Mouse (Mus musculus) B cell, adult 2 months (primary cell): ENCODE measurements around the gene F11r.

ENCODE experiments used
- DNase-seq, 2 experiments: peaks; one replicate each; pipeline ENCODE4 v3.0.0; 2022

Gene F11r

DNA sequence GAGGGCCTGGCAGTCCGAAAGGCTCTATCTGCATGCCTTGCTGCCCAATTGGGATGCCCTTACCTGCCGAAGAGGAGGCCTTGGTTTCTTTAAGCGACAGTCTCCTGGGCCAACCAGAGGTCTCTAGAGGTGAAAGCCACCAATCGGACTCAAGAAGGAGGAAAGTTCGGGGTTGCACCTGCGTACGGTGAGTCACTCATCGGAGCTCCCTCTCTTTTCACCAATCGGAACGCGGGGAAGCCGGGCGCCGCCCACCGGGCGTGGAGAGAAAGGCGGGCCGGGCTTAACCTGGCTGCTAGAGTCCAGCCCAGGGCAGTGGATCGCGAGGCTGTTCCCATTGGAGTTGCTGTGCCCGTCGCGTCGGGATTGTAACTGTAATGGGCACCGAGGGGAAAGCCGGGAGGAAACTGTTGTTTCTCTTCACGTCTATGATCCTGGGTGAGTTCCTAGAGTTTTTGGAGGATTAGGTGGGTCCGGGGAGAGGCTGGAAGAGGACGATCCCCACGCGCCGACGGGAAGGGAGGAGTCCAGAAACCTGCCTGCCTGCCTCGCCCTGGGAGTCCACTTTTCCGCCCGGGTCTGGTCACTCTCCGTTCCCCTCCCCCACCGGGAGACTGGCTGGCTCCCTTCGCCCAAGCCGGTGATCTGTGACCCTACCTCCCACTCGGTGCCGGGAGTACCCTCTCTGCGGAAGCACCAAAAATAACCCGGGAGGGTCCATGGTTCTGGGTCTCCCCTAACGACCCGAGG lies at the start of gene F11r:
TSS of gene F11r (plus strand) at position 272 of the 750 bp plus-strand sequence.
- DNase-seq, result peak; percentile 83 to 86

DNA sequence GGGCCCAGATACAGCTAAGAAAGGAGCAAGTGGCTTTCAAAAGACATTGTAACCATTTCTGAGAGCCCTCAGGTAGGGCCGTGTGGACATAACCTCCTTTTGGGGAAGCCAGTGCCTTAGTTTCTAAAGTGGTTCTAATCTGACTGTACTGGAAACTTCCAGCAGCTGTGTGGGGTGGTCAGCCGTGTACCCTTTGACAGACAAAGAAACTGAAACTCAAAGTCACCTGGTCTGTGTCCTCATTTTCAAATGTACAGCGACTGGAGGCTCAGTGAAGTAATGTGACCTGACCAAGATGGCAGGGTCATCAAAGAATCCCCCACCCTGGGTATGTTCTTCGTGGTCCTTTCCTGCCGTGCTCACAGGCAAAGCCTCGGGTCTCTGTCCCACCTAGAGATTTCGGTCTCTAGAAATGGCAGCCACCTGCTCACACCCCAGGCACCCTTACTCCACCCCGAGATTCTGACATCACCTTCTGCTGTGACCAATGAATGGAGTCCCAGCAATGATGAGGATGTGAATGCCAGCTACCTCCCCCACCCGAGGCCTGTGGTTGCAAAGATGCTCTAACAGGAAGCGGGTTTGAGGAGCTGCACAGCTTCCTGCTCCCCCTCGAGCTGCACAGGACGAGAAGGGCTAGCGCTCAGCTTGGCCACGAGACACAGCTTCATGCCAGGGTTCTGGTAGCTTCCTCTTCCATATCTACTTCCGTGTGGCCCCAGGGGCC lies 48.8 kb upstream of the F11r start, which contains the start of gene Arhgap30:
TSS of gene Arhgap30 (plus strand) at position 579 of the 727 bp plus-strand sequence.
- DNase-seq, result peak; percentile 93 to 96

DNA sequence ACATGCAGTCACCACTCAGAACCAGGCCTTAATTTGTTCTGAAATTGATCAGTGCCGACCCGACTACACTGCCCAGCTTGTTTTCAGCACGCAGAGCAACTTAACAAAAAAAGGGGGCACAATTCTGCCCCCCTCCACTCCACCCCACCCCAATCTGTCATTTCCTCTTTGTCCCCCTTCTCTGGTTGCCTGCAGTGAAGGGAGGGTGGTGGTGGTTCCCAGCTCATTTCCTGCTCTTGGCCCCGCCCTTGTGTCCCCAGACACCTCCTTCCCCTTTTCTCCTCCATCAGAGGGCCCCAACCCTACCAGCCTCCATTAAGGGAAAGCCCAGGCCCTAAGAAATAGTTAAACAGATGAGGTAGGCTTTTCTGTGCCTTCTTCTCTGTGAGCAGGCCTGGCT lies 47.2 kb upstream of the F11r start:
- DNase-seq, result peak; percentile 87 to 91

DNA sequence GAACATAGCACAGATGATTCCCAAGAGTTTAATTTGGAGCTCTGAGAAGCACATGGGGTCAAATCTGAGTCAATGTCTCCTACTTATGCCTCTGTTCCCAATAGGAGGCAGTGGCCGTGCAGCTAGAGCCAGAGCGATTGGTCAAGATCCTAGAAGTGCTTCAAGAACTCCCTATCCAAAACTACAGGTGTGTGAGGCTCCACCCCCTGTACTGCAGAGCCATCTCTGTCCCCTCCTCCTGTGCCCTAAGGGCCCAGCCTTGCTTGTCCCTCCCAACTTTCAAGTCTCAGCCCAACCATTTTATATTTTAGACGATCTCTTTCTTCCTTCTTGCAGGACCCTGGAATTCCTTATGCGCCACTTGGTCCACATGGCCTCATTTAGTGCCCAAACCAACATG lies 35.5 kb upstream of the F11r start:
- DNase-seq, result no peak

DNA sequence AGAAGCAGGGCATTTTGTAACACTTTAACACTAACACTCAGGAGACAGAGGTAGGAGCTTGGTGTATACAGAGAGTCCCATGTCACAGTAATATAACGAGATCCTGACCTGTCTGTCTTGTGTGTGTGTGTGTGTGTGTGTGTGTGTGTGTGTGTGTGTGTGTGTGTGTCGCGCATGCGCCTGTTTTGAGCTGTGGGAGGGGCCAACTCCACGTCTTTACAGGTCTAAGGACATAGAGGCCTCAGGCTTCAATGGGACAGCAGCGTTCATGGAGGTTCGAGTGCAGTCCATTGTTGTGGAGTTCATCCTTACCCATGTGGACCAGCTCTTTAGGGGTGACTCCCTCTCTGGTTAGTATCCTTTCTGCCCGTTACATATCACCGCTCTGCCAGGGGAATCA lies 34.3 kb upstream of the F11r start:
- DNase-seq, result no peak

DNA sequence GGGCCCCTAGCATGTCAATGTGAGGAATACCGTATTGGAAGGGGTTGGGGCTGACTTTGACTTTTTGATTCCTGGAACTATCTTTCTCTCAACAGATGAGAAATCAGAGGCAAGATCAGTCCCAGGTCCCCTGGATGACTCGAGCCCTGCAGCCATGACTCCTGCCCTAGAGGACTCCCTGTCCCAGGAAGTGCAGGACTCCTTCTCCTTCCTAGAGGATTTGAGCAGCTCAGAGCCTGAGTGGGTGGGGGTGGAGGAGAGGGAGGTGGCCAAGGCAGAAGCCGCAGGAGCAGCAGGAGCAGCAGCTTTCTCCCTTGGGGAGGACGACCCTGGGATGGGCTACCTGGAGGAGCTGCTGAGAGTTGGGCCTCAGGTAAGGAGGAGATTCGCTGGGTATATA lies 30.1 kb upstream of the F11r start:
- DNase-seq, result no peak

DNA sequence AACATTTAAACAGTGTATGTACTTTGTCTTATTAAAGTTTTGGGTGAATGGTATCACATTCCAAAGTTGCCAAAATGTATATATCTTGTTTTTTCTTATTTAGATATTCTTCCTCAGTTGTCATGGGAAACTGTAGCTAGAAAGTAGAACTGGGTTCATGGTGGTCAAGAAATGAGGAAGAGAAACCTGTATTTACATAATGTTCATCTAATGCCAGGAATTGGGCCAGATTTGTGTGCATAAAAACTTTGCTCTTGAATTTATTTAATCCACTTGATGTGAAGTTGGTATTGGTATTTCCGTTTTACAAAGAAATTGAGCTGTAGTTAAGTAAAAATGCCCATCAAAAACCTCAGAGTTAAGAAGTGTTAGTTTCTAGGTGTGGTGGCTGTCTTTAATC lies 27.1 kb upstream of the F11r start:
- peak; percentile 24 to 42 for DNase-seq

DNA sequence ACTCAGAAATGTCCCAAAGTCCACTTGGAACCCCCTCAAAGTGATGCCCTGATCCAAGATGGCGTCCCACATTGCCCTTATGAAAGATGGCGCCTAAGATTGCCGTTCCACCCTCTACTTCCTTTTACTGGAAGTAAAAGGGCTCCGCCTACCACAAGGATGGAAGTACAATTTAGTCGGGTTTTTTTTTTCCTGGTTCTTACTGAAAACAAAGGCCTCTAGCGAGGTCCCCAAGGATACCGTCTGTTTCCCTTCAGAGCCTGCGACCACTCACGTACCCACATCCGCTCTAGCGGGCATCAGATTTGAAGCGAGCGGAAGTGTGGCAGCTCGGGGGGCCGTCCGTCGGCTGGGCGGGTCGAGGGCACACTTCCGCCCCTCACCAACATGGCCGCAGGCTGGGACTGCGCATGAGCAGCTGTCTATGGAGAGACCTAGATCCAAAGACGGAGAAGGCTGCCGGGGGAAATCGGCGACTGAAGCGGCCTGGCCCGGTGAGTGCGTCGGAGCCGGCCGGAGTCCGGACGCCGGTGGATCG lies 26.3 kb upstream of the F11r start, which contains the start of gene Usf1:
TSS of gene Usf1 (plus strand) at position 367 of the 538 bp plus-strand sequence.
- DNase-seq, result peak; percentile 96 to 97

DNA sequence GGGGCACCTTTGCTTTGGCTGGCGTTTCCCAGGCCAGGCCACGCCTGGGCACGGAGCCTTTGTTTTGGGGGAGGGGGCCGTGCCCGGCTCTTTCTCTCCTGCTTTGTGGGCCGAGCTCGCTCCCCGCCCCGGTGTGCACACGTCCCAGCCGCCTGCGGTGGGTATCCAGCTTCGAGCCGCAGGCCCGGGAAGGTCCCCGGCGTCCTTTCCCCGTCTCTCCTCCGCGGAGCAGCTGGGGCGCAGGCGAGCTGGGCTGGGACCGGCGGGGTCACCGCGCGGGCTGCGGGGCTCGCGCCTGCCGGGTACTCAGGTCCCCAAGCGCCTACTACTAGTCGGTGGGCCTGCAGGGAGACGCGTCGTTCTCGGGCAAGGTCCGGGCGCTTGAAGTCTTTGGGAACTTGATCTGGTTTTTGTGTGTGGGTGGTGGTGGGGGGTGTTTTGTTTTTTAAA lies 25.8 kb upstream of the F11r start:
- no peak for DNase-seq

DNA sequence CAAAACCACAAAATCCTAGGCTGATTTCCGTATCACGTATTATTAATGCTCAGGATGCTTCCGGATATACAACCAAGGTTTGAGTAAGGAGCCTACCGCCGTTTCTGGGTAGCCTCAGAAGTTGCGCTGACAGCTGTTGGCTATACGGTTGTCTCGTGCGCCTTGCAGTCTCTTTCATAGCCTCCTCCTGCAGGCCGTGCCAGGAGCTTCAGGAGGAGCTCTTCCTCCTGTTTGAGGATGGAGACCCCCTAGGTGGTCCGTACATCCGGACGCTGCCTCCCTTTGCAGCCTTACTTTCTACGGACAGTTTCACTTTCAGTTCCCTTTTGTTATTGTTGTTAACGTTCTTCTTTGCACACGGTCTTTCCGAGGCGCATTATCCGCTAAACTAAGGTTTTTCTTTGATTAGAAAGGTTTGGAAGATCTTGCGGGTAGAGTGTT lies 25.3 kb upstream of the F11r start:
- peak; percentile 75 to 79 for DNase-seq

DNA sequence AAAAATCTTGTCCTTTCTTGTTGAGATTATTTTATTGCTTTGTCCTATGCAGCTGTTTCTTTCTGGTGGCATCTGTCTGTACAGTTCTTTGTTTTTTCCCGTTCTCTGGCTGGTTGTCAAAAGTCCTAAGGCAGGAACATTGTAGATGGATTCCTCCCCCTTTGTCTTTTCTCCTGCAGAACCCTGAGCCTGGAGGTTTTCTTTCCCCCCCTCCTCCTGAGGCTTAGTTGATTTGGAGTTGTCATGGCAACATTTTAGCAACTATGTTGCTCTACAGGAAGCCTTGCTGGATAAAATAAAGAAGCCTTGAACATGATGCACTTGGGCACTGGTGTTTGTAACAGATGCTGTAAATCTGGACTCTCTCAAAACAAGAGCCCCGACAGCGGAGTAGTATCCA lies 24.9 kb upstream of the F11r start:
- peak; percentile 43 to 46 for DNase-seq

DNA sequence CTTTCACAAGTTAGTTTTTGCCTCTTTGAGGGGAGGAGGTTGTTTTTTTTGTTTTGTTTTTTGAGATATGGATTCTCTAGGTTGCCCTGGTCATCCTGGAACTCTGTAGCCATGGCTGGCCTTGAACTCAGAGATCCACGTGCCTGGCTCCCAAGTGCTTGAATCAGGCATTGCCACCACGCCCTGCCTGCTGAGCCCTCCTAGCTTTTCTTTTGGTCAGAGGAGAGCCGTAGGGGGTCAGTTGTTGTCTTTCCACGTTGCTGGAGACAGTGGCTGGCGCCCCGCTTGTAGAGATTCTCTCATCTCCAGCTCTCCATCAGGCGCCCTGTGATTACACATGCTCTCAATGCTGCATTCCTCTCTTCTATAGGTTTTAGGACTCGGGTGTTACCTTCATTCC lies 23.7 kb upstream of the F11r start:
- DNase-seq, result no peak

DNA sequence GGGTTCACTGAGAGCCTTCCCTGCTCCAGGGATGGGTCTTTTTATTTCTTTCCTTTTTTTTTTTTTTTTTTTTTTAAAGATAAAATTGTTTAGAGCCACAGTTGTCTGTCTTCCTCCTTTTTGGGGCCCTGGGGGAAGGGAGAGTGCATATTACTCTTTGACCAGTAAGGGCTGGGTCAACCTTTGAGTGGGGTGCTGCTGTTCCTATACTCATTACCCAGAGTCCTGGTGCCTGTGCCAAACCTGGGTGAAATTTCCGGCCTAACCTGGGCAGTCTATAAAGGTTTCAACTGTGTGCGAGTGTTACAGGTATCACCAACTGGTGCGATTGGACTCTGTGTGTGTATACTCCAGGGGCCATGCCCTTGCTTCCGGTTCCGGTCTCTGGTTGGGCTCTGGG lies 18.7 kb upstream of the F11r start, which contains the start of gene Tstd1:
TSS of gene Tstd1 (plus strand) at position 213 of the 400 bp plus-strand sequence.
- DNase-seq, result peak; percentile 25 to 45

DNA sequence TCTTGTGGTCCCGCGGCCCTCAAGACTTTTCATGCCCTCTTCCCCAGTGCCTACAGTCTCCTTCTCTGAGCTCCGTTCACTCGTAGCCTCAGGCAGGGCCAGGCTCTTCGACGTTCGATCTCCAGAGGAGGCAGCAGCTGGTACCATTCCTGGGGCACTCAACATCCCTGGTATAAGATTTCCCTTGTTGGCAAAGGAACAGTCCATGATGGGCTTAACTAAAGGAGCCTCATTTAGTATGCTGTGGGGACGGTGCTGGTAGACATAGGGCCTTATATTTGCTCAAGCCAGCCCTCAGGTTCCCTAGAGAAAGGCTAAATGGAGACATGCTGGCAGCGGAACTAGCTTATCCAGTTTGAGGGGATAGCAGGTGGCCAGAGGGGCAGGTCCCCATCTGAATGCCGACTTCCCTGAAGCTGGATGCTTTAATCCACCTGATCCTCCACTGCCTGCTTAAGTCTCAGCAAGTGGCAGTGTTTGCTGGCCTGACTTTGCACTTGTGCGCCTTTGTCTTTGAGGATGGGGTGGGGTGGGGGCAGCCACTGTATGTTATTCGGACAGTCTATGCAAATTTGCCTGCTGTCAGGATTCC lies 17.9 kb upstream of the F11r start:
- DNase-seq, result no peak

DNA sequence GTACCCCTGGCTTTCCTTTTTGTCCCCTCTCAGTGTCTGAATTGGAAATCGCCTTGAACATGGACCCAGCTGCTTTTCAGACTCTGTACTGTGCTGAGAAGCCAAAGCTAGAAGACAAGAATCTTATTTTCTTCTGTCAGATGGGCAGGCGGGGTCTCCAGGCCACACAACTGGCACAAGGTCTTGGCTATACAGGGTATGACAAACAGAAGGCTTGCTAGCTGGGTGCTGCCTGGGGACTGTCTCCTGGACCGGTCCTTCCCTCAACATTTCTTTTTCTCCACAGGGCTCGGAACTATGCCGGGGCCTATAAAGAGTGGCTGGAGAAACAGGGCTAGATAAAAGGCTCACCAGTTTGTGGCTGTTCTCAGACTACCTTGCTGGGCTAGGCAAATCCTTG lies 17.4 kb upstream of the F11r start:
- DNase-seq, result no peak

DNA sequence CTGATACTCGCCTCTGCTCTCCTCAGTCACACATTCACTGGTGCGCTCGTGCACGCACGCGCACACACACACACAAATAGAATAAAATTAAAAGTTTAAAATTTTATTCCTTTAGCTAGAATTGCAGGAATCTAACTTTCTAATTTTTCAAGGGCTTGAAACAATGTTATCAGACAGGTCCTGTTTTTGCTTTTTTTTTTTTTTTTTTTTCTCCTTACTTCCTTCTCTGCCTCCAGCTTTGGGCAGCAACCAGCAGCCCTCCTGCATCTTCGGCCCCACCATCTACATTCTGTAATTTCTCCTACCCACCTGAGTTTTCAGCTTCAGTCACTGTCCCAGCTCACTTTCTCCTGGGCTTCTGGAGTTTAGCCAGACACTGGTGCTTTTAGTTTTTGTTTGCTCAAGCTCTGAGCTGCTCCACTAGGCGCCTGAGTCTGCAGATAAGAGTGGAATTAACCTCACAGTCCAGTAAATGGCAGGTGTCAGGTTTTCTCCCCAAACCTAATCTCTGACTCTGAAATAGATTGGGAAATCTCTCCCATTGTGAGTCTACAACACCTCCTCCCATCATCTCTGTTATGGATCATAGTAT lies 14.7 kb upstream of the F11r start:
- DNase-seq, result no peak

DNA sequence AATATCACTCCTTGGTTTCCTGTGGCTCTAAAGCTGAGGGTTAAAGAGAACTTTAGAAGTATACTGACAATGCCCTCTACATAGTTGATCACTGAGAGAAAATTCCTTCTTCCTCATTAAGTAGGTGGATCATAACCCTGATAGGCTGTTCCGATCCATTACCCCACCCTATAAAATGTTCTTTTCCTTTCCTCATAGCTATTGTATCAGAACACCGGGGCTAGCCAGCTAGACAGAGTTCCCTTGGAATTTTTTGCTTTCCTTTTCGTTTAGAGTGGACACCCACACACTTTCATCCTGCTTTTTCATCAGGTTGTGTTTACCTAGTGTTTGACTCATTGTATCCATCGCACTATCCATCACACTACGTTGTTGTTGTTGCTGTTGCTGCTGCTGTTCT lies 12.7 kb upstream of the F11r start:
- DNase-seq, result no peak

DNA sequence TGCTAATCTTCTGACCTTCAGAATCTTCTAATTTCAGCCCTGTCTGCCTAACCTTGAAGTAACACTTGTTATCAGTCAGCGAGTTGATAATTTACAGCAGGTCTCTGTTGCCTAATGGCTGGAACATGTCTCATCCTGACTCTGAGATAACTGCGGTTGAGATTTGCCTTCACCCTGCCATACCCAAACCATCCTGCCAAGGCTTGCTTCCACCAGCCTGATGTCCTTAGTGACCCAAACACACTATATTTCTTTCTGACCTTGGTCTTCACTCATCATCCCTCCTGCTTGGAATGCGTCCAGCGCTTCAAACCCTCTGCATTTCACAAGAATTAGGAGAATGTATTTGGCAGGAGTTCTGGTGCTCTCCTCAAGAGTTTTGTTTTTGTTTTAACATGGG lies 12.2 kb upstream of the F11r start:
- DNase-seq, result no peak

DNA sequence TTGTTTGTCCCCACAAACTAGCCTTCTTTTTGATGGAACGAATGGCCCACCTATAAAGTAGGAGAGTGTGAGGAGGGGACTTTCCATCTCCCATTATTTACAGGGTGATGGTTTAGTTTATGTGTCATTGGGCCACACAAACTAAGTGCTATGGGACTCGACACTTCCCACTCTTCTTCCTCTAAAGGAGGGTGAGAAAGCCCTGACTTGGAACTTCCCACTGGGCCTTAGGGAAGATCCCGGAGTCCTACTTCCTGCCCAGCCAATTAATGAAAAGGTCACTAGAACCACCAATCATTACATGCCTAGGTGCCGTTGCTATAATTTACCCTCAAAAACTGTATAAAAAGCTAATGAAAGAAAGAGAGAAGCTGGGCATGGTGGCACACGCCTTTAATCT lies 5.2 kb upstream of the F11r start:
- DNase-seq, result no peak

DNA sequence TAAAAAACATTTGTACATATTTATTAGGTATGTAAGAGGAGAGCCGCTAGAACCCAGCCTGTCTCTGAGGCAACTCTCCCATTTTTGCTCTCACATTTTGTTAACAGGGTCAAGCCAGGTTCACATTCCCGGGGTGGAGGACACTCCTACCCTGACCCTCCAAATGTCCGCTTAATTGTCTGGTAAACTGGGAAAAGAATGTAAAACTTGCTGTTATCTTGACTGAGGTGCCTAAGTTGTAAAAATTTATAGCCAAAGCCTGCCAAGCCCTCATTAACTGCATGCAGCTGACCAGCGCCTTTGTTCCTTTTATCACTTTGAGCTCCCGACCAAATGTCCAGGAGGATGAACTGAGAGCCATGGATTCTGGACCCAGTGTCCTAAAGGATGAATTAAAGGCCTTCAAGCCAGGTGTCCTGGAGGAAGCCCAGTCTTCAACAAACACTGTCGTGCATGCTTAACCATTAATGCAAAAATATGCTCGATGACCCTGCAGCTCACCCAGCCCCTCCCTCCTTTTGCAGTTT lies 2.0 kb upstream of the F11r start:
- DNase-seq, result no peak

DNA sequence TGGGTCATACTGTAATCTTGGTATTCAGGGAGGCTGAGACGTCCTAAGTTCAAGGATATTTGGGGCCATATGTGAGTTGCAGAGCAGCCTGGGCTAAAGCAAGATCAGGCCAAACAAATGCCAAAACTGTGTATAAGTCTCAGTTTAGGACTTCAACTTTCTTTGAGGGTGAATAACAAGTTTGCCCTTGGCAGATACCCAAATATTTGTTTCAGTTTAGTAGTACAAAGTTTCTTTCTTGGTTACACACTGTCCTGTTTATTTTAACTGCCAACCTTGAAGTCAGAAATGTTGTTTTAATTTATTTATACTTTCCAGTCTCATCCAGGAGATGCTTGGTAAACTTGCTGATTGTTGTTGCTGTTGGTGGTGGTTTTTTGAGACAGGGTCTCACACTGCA lies 1.4 kb upstream of the F11r start:
- no peak for DNase-seq

DNA sequence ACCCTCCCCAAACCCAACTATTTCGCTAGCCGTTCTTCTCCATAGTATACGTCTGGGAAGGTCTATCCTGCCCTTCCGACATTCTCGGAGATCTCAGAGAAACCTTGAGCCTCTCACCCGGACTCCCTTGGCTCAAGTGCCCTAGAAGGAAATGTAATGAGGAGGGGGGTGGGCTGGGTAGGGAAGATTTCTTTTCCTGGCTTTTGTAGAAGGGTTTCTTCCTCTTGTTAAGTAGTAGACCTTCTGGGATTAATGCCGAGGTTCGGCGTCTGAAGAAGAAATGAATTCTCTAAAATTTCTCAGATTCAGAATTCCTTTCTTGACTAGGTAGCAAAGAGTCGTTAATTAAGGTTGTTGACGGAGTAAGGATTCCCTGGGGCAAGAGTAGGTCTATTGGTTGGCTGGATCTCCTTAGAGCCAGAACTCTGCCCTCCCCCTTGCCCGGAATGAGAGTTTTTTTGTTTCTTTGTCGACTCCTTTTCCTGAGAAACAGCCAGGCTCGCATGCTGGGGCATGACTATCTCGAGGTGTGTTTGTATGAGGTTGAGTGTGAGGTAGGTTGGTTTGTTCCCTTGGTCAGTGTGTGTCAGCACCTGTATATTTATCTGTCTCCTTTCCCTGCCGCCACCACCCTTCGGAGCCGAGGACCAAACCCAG lies 807 bp downstream of the F11r start:
- no peak for DNase-seq
